ENCODE assay signal across 19 mouse cellular contexts in genomic region chr11:79139878-79140510, GRCm38 (mm10). TPM values are rescaled to one million over a fixed set of nuclear protein-coding genes. Genes with fewer than 3 reads are reported as not detected.
DNase-seq lines count a peak whose midpoint lies in the region; ATAC-seq and TF ChIP-seq lines count a peak whose summit lies in the region.
"Had no signal": no experiment of that assay in that cellular context is flagged by ENCODE, and none has a peak within 500 bp of the region (broad histone marks: within the 10 kb centered on the region; RNA-seq: fewer than 3 reads in every experiment).

No protein-coding gene starts in this region.

- no peak overlapping the region for H3K9ac ChIP-seq in hindbrain, embryonic 13.5 days
- H3K9ac ChIP-seq: forebrain, embryonic 12.5 days; limb, embryonic 15.5 days; neural tube, embryonic 12.5 days had no signal

- peak; percentile 60 for ATAC-seq in megakaryocyte progenitor cell, adult 5-6 weeks (replicated peaks; ENCODE audit: poor library complexity)
- ATAC-seq in hindbrain, embryonic 13.5 days (ENCODE audit: low FRiP score) = no peak
- ATAC-seq: activated CD4-positive, CD25-positive, alpha-beta regulatory T cell, adult 4 months; inflammation-experienced regulatory T-cells, adult 6 months had no signal

- peak overlapping the region; percentile 69; the same call in 1 of the 2 replicates for H3K27ac ChIP-seq in layer of hippocampus, adult 2 months
- H3K27ac ChIP-seq in bone marrow, adult 2 months (ENCODE audit: control insufficient read depth, insufficient read depth, low read depth, low read length, poor library complexity) = peak overlapping the region; percentile 51; the same call in 1 of the 2 replicates
- no peak overlapping the region for H3K27ac ChIP-seq in hindbrain, embryonic 13.5 days
- H3K27ac ChIP-seq: forebrain, embryonic 12.5 days; limb, embryonic 15.5 days; neural tube, embryonic 12.5 days; stomach, postnatal 0 days had no signal

- intact Hi-C loops in gastrocnemius, postnatal 36 days (cut with DNase I) = no loop called here

- no peak for TF ChIP-seq POLR2A in bone marrow, adult 2 months (IDR thresholded peaks at IDR 0.05; ENCODE audit: borderline replicate concordance, control insufficient read depth, low read depth, low read length)

- no peaks in the 10 kb centered on the region for H3K9me3 ChIP-seq in hindbrain, embryonic 13.5 days
- H3K9me3 ChIP-seq: forebrain, embryonic 12.5 days; limb, embryonic 15.5 days; neural tube, embryonic 12.5 days had no signal

- H3K27me3 ChIP-seq in hindbrain, embryonic 13.5 days = no peaks in the 10 kb centered on the region
- H3K27me3 ChIP-seq: forebrain, embryonic 12.5 days; limb, embryonic 15.5 days; neural tube, embryonic 12.5 days had no signal

- no peaks in the 10 kb centered on the region for H3K36me3 ChIP-seq in hindbrain, embryonic 13.5 days
- H3K36me3 ChIP-seq: forebrain, embryonic 12.5 days; limb, embryonic 15.5 days; neural tube, embryonic 12.5 days had no signal

- no peak for DNase-seq in layer of hippocampus, adult 2 months (ENCODE audit: low spot score in 2 of 2)
- DNase-seq in layer of hippocampus, postnatal 36 days = no peak
- peak; percentile 67 for DNase-seq in A20 (ENCODE audit: low read depth, low spot score)
- no peak for DNase-seq in gastrocnemius, postnatal 36 days
- DNase-seq: adrenal gland, postnatal 25 days; cerebellum, adult 2 months; gastrocnemius, postnatal 25 days; kidney, adult 8-10 months; kidney, postnatal 14 days; right cerebral cortex, adult 18-20 months had no signal

- H3K4me3 ChIP-seq in layer of hippocampus, adult 2 months = no peak overlapping the region
- no peak overlapping the region for H3K4me3 ChIP-seq in bone marrow, adult 2 months (replicated peaks; ENCODE audit: control insufficient read depth, low read depth, low read length)
- no peak overlapping the region for H3K4me3 ChIP-seq in hindbrain, embryonic 13.5 days
- H3K4me3 ChIP-seq: forebrain, embryonic 12.5 days; limb, embryonic 15.5 days; neural tube, embryonic 12.5 days had no signal

- WGBS in bone marrow, adult 2 months = 42% methylated on average over 11 of the region's 11 CpGs
- WGBS in hindbrain, embryonic 13.5 days = 94% methylated on average over 11 of the region's 11 CpGs

- H3K4me2 ChIP-seq in hindbrain, embryonic 13.5 days = no peak overlapping the region
- H3K4me2 ChIP-seq: forebrain, embryonic 12.5 days; limb, embryonic 15.5 days; neural tube, embryonic 12.5 days had no signal

- H3K4me1 ChIP-seq in bone marrow, adult 2 months (ENCODE audit: control insufficient read depth, insufficient read depth, low read length) = peaks cover 12% of the 10 kb centered on the region
- H3K4me1 ChIP-seq in hindbrain, embryonic 13.5 days (replicated peaks) = peaks cover 45% of the 10 kb centered on the region

- TF ChIP-seq CTCF in layer of hippocampus, adult 2 months (conservative IDR thresholded peaks at IDR 0.05) = no peak
- no peak for TF ChIP-seq CTCF in bone marrow, adult 2 months (IDR thresholded peaks at IDR 0.05; ENCODE audit: control insufficient read depth, insufficient read depth, low read length)

RNA-seq across cellular contexts. Expression of gene Ksr1, which starts 6.2 kb away (rescaled TPM):
- total RNA-seq in layer of hippocampus, adult 2 months (2021) = 100 to 1,000 TPM; 230 to 231 TPM
- 100 to 1,000 TPM; 183 to 261 TPM for total RNA-seq in layer of hippocampus, postnatal 36 days (2021)
- polyA plus RNA-seq in bone marrow, adult 2 months (2011; ENCODE audit: insufficient read depth, insufficient read length, low replicate concordance, missing spikeins) = 6.4 and 18.2 TPM in 2 replicates
- 7.1 and 8.7 TPM in 2 replicates for total RNA-seq in megakaryocyte progenitor cell, adult 5-6 weeks (2015)
- total RNA-seq in megakaryocyte progenitor cell, adult 5-6 weeks (2017) = 6.0 and 7.2 TPM in 2 replicates
- polyA plus RNA-seq in hindbrain, embryonic 13.5 days (2015; fragmentation: Nextera tagmentation; extraction: Ambion mirVana) = 3.1 and 3.5 TPM in 2 replicates
- 10 to 100 TPM; 72.2 to 74.8 TPM for total RNA-seq in gastrocnemius, postnatal 36 days (2021)

Comparison
In these comparisons a context has a peak if more than half of its experiments do, and no peak if none do; other contexts are left out.
1. RNA of gene Ksr1, which starts 6.2 kb away (total RNA-seq): 183 to 261 TPM in layer of hippocampus, postnatal 36 days, 230 to 231 TPM in layer of hippocampus, adult 2 months and 72.2 to 74.8 TPM in gastrocnemius, postnatal 36 days; 6.0 to 8.7 TPM in megakaryocyte progenitor cell, adult 5-6 weeks; every median in the first group is over 4 times any median in the second.